Mouse (Mus musculus) stomach, embryonic 15.5 days (tissue): ENCODE measurements at regions not wholly inside any gene's neighbourhood (a gene's known extent, or its start where the extent isn't known, plus 50 kb on each side); places are given as distances from the start of the nearest gene placed in this dataset.
A peak's percentile ranks its signal among the peaks of the same experiment; 100 is the strongest.
"Not testable (repeated sequence)": the region's sequence is repeated elsewhere in the genome, so short reads cannot be mapped to it uniquely, and the experiment has no call there.

Experiments
- ATAC-seq: fragments of 200-750 bp; cut with Nextera tagmentation; 2 replicates; pipeline ENCODE4 v1.8.0; 2017; ENCODE audit warnings: low read depth, moderate number of reproducible peaks, moderate TSS enrichment; ENCODE audit not compliant: insufficient read depth, low FRiP score
- H3K27ac ChIP-seq: fragments of 300-500 bp; sonication (generic); 2 replicates; pipeline ENCODE4 v1.5.1; 2015; ENCODE audit warnings: mild to moderate bottlenecking, inconsistent platforms
- H3K27me3 ChIP-seq: fragments of 300-500 bp; sonication (generic); replicated peaks from 2 replicates; pipeline ENCODE4 v1.6.1; 2015; ENCODE audit warnings: inconsistent platforms
- H3K36me3 ChIP-seq: fragments of 300-500 bp; sonication (generic); 2 replicates; pipeline ENCODE4 v1.6.1; 2015; ENCODE audit warnings: inconsistent platforms
- H3K4me1 ChIP-seq: fragments of 300-500 bp; sonication (generic); 2 replicates; pipeline ENCODE4 v1.6.1; 2015; ENCODE audit warnings: inconsistent platforms
- H3K4me2 ChIP-seq: fragments of 300-500 bp; sonication (generic); 2 replicates; pipeline ENCODE4 v1.6.1; 2015; ENCODE audit warnings: mild to moderate bottlenecking, inconsistent platforms
- H3K4me3 ChIP-seq: fragments of 300-500 bp; sonication (generic); replicated peaks from 2 replicates; pipeline ENCODE4 v1.5.1; 2015; ENCODE audit warnings: inconsistent platforms
- H3K9ac ChIP-seq: fragments of 300-500 bp; sonication (generic); 2 replicates; pipeline ENCODE4 v1.6.1; 2015; ENCODE audit warnings: inconsistent platforms
- H3K9me3 ChIP-seq: fragments of 300-500 bp; sonication (generic); 2 replicates; pipeline ENCODE4 v1.6.1; 2016; ENCODE audit warnings: inconsistent platforms
- WGBS: fragments of 180-500 bp; shearing (Covaris S2); methylation state at CpG from one replicate; pipeline ENCODE4 v1.1.7; 2015; 5-methylcytosine and 5-hydroxymethylcytosine counted together

- WGBS: 97% methylated on average over 14 of the region's 18 CpGs
- H3K9me3 ChIP-seq, H3K4me1 ChIP-seq, ATAC-seq, H3K4me3 ChIP-seq, H3K36me3 ChIP-seq, H3K27me3 ChIP-seq, H3K27ac ChIP-seq, H3K4me2 ChIP-seq, H3K9ac ChIP-seq: not testable (repeated sequence)
Measured at GRCm38 (mm10) chr17:81231771-81232170, 166.9 kb upstream of the Thumpd2 start.

- no peak for ATAC-seq
- Histone ChIP-seq H3K9ac (no peak overlapping the region), H3K36me3 (no peaks in the 10 kb centered on the region), H3K4me2 (no peak overlapping the region), H3K9me3 (no peaks in the 10 kb centered on the region), H3K4me1 (no peaks in the 10 kb centered on the region), H3K27me3 (no peaks in the 10 kb centered on the region), H3K27ac (no peak overlapping the region), H3K4me3 (no peak overlapping the region)
Measured at GRCm38 (mm10) chr17:81225281-81225680, 160.4 kb upstream of the Thumpd2 start.

GRCm38 (mm10) chr17:81221436-81221835 lies 156.6 kb upstream of the Thumpd2 start:
- no peaks in the 10 kb centered on the region for H3K36me3 ChIP-seq
- no peak overlapping the region for H3K4me2 ChIP-seq
- no peaks in the 10 kb centered on the region for H3K27me3 ChIP-seq
- no peak for ATAC-seq
- H3K9ac ChIP-seq: no peak overlapping the region
- no peaks in the 10 kb centered on the region for H3K4me1 ChIP-seq
- 87% methylated on average over 3 of the region's 3 CpGs for WGBS
- H3K4me3 ChIP-seq: no peak overlapping the region
- H3K27ac ChIP-seq: no peak overlapping the region
- H3K9me3 ChIP-seq: no peaks in the 10 kb centered on the region

DNA sequence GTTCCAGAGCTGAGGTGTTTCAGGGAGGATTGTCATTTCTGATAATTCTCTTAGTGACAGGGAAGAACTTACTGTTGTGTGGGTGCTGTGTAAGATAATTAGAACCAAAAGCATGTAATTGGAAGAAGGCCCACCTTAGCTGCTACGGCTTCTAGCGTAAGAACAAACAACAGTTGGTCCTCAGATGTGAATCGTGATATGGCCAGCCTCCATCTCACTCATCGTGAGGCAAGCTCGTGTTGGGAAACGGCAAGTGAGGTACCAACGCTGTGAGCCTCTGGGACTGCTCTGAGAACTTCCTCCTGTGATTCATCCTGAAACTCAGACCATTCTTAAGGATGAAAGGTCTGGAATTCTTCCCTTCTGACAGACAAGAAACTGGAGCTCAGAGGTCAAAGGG lies 150.0 kb upstream of the Thumpd2 start:
- no peak overlapping the region for H3K4me3 ChIP-seq
- H3K9me3 ChIP-seq: no peaks in the 10 kb centered on the region
- no peak overlapping the region for H3K9ac ChIP-seq
- H3K4me2 ChIP-seq: no peak overlapping the region
- H3K36me3 ChIP-seq: no peaks in the 10 kb centered on the region
- H3K27ac ChIP-seq: no peak overlapping the region
- H3K27me3 ChIP-seq: no peaks in the 10 kb centered on the region
- no peak for ATAC-seq
- no peaks in the 10 kb centered on the region for H3K4me1 ChIP-seq
- 80% methylated on average over 7 of the region's 7 CpGs for WGBS

- ATAC-seq: no peak
- Histone ChIP-seq H3K4me3 (no peak overlapping the region), H3K36me3 (no peaks in the 10 kb centered on the region), H3K27ac (no peak overlapping the region), H3K27me3 (no peaks in the 10 kb centered on the region), H3K4me2 (no peak overlapping the region), H3K9ac (no peak overlapping the region), H3K4me1 (no peaks in the 10 kb centered on the region), H3K9me3 (no peaks in the 10 kb centered on the region; the same call in 1 of the 2 replicates)
- 85% methylated on average over 3 of the region's 3 CpGs for WGBS
Measured at GRCm38 (mm10) chr17:81212043-81212442, 147.2 kb upstream of the Thumpd2 start.

DNA sequence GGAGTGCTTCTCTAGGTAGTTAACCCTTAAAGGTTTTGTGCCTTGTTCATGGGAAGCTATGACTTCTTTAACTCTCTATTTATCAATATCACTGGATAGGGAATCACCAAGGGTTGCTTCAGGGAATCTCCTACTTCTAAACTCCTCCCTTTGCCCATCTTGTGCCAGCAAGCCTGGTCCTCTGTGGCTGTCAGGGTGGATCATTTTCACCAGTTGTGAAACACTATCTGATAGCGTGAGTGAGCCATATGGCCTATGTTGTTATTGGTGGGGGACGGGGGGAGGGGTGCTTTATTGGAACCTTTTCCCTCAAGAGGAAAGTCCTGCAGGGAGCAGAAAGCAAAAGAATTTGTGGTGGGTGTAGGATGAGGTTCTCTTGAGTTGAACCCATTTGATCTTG lies 145.5 kb upstream of the Thumpd2 start:
- Histone ChIP-seq H3K27me3 (no peaks in the 10 kb centered on the region), H3K9me3 (no peaks in the 10 kb centered on the region; the same call in 1 of the 2 replicates), H3K27ac (no peak overlapping the region), H3K4me1 (no peaks in the 10 kb centered on the region), H3K36me3 (no peaks in the 10 kb centered on the region), H3K4me2 (no peak overlapping the region), H3K9ac (no peak overlapping the region), H3K4me3 (no peak overlapping the region)
- WGBS: 82% methylated on average over 2 of the region's 2 CpGs
- ATAC-seq: no peak

DNA sequence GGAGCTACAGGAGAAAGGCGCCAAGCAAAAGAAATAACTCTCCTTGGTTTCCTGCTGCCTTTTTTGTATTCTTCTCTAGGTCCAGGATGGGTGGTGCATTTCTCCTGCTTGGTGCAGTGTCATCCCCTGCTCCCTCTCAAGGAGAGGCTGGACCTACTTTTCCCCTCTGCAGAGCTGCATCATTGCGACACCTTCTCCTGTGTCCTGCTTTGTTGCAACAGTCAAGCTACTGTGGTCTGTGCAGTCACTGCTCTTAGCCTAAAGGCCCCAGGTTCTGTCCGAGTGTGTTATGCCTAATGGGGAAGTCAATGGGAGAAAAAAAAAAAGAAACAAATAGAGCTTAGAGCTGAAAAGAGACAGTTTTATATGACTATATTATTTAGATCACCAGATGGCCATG lies 144.4 kb upstream of the Thumpd2 start:
- no peaks in the 10 kb centered on the region for H3K27me3 ChIP-seq
- no peak for ATAC-seq
- no peaks in the 10 kb centered on the region for H3K4me1 ChIP-seq
- H3K4me2 ChIP-seq: no peak overlapping the region
- H3K36me3 ChIP-seq: no peaks in the 10 kb centered on the region
- H3K9me3 ChIP-seq: no peaks in the 10 kb centered on the region; the same call in 1 of the 2 replicates
- H3K4me3 ChIP-seq: no peak overlapping the region
- no peak overlapping the region for H3K27ac ChIP-seq
- 77% methylated on average over 3 of the region's 3 CpGs for WGBS
- H3K9ac ChIP-seq: no peak overlapping the region

- Histone ChIP-seq H3K4me1 (no peaks in the 10 kb centered on the region), H3K27ac (no peak overlapping the region), H3K4me3 (no peak overlapping the region), H3K36me3 (no peaks in the 10 kb centered on the region), H3K9ac (no peak overlapping the region), H3K4me2 (no peak overlapping the region), H3K27me3 (no peaks in the 10 kb centered on the region), H3K9me3 (no peaks in the 10 kb centered on the region)
- 33% methylated on average over 8 of the region's 8 CpGs for WGBS
- no peak for ATAC-seq
Measured at GRCm38 (mm10) chr17:81201052-81201451, 136.2 kb upstream of the Thumpd2 start.

DNA sequence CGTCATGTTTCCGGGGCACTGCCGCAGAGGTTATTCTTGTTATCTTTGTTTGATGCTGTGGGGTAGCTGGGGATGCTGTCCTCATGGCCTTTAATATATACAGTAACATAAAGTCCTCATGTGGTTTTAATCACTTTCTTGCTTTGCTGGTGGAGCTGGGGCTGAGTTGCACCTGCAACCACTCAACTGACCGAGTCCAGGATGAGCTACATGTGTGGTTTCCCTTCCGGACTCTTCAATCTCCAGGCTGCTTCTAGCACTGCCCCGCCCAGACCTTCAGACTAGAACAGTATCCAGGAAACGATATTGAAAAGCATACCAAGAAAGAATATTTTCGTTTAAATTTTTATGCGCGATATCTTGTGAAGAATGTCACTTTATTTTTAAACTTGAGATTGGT lies 129.1 kb upstream of the Thumpd2 start:
- H3K4me3 ChIP-seq: no peak overlapping the region
- H3K27ac ChIP-seq: no peak overlapping the region
- 74% methylated on average over 10 of the region's 10 CpGs for whole genome bisulfite sequencing
- no peak overlapping the region; the same call in 1 of the 2 replicates for H3K4me2 ChIP-seq
- no peaks in the 10 kb centered on the region for H3K4me1 ChIP-seq
- H3K9me3 ChIP-seq: no peaks in the 10 kb centered on the region
- no peaks in the 10 kb centered on the region for H3K27me3 ChIP-seq
- no peaks in the 10 kb centered on the region for H3K36me3 ChIP-seq
- no peak overlapping the region for H3K9ac ChIP-seq
- no peak for ATAC-seq

- ATAC-seq: no peak
- 31% methylated on average over 8 of the region's 8 CpGs for WGBS
Measured at GRCm38 (mm10) chr17:81193230-81193871, 128.5 kb upstream of the Thumpd2 start.

GRCm38 (mm10) chr17:81189996-81190395 lies 125.1 kb upstream of the Thumpd2 start:
- no peaks in the 10 kb centered on the region for H3K9me3 ChIP-seq
- H3K27ac ChIP-seq: no peak overlapping the region
- H3K36me3 ChIP-seq: no peaks in the 10 kb centered on the region
- no peak overlapping the region for H3K9ac ChIP-seq
- no peak overlapping the region for H3K4me3 ChIP-seq
- ATAC-seq: no peak
- 47% methylated on average over 4 of the region's 4 CpGs for WGBS
- H3K4me2 ChIP-seq: no peak overlapping the region
- H3K27me3 ChIP-seq: no peaks in the 10 kb centered on the region
- no peaks in the 10 kb centered on the region for H3K4me1 ChIP-seq

More at GRCm38 (mm10) chr17:81193230-81193871, 128.5 kb upstream of the Thumpd2 start:
- Histone ChIP-seq H3K9ac (no peak overlapping the region), H3K9me3 (no peaks in the 10 kb centered on the region), H3K36me3 (no peaks in the 10 kb centered on the region), H3K4me3 (no peak overlapping the region), H3K4me1 (no peaks in the 10 kb centered on the region), H3K4me2 (peak overlapping the region; percentile 35; the same call in 1 of the 2 replicates), H3K27ac (no peak overlapping the region), H3K27me3 (no peaks in the 10 kb centered on the region)

DNA sequence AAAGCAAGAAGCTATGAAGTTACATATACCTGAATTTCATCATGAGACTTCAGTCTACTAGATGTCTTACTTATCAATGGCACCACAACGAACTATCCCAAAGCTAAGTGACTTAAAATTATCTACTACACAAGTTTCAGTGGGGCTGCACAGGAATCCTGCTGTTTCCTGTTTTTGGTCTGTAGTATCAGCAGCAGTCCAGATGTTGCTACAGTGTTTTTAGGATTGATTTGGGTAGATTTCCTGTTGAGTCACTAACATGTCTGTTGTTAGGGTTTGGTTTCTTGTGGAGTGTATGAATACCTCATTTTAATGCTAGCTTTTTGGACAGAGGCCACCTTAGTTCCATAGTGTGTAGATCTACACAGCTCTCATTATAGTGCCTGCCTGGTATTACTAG lies 120.8 kb upstream of the Thumpd2 start:
- no peak for ATAC-seq
- Histone ChIP-seq H3K4me3 (no peak overlapping the region), H3K9ac (no peak overlapping the region), H3K4me2 (no peak overlapping the region), H3K27me3 (no peaks in the 10 kb centered on the region), H3K36me3 (no peaks in the 10 kb centered on the region), H3K27ac (no peak overlapping the region), H3K4me1 (no peaks in the 10 kb centered on the region), H3K9me3 (no peaks in the 10 kb centered on the region)
- 95% methylated on average over 1 of the region's 1 CpGs for WGBS
